ENCODE assay signal across 8 mouse cellular contexts in genomic region chr5:33630615-33631014, GRCm38 (mm10). TPM values are rescaled to one million over a fixed set of nuclear protein-coding genes. Genes with fewer than 3 reads are reported as not detected.
A peak's percentile ranks its signal among the peaks of the same experiment; 100 is the strongest.
DNase-seq lines count a peak whose midpoint lies in the region; ATAC-seq and TF ChIP-seq lines count a peak whose summit lies in the region.

No protein-coding gene starts in this region.

- 0 out of 2 replicates have a peak, but pooled peaks cover 4% of the 10 kb centered on the region for H3K36me3 ChIP-seq in embryonic facial prominence, embryonic 12.5 days
- H3K36me3 ChIP-seq in heart, embryonic 16.5 days (ENCODE audit: control insufficient read depth, insufficient read depth), result 0 out of 2 replicates have a peak, but pooled peaks cover 3% of the 10 kb centered on the region

- H3K4me3 ChIP-seq in layer of hippocampus, adult 2 months, result no peak overlapping the region; the same call in 1 of the 2 replicates
- peak overlapping the region; percentile 81; the same call in 1 of the 2 replicates for H3K4me3 ChIP-seq in embryonic facial prominence, embryonic 12.5 days
- H3K4me3 ChIP-seq in heart, embryonic 16.5 days (ENCODE audit: low read length), result peak overlapping the region; percentile 73

- WGBS in embryonic facial prominence, embryonic 12.5 days, result 49% methylated on average over 4 of the region's 4 CpGs
- WGBS in heart, embryonic 16.5 days, result 55% methylated on average over 4 of the region's 4 CpGs

- no peak for TF ChIP-seq CTCF in layer of hippocampus, adult 2 months (conservative IDR thresholded peaks at IDR 0.05)

- DNase-seq in layer of hippocampus, adult 2 months (ENCODE audit: low spot score in 2 of 2), result no peak
- DNase-seq in layer of hippocampus, postnatal 14 days (ENCODE audit: low spot score in 2 of 2), result no peak
- DNase-seq in frontal cortex, postnatal 36 days (ENCODE audit: low spot score in 2 of 2), result no peak
- DNase-seq in layer of hippocampus, postnatal 36 days, result no peak

- peaks cover 17% of the 10 kb centered on the region for H3K4me1 ChIP-seq in embryonic facial prominence, embryonic 12.5 days
- peaks cover 23% of the 10 kb centered on the region for H3K4me1 ChIP-seq in heart, embryonic 16.5 days (ENCODE audit: control insufficient read depth, insufficient read depth, low read length)

- no peaks in the 10 kb centered on the region for H3K9me3 ChIP-seq in embryonic facial prominence, embryonic 12.5 days
- H3K9me3 ChIP-seq in heart, embryonic 16.5 days (replicated peaks; ENCODE audit: control insufficient read depth, low read length), result no peaks in the 10 kb centered on the region

- peak overlapping the region; percentile 69 for H3K4me2 ChIP-seq in embryonic facial prominence, embryonic 12.5 days (replicated peaks)
- H3K4me2 ChIP-seq in heart, embryonic 16.5 days (ENCODE audit: low read depth, low read length), result peak overlapping the region; percentile 91

- peak overlapping the region; percentile 48; the same call in 1 of the 2 replicates for H3K9ac ChIP-seq in embryonic facial prominence, embryonic 12.5 days
- H3K9ac ChIP-seq in heart, embryonic 16.5 days (ENCODE audit: low read length), result peak overlapping the region; percentile 78; the same call in 1 of the 2 replicates

- H3K27ac ChIP-seq in layer of hippocampus, adult 2 months, result peak overlapping the region; percentile 86
- H3K27ac ChIP-seq in embryonic facial prominence, embryonic 12.5 days, result 0 out of 2 replicates have a peak overlapping the region, but pooled peaks have one; percentile 23
- peak overlapping the region; percentile 83; the same call in 1 of the 2 replicates for H3K27ac ChIP-seq in heart, embryonic 16.5 days (ENCODE audit: low read length)

- no peak for ATAC-seq in embryonic facial prominence, embryonic 12.5 days (ENCODE audit: insufficient number of reproducible peaks, insufficient read depth, low FRiP score, low TSS enrichment)
- no peak for ATAC-seq in heart, embryonic 16.5 days (replicated peaks; ENCODE audit: extremely low read depth, insufficient read depth, low FRiP score)
- peak; percentile 27; the same call in 1 of the 2 replicates for ATAC-seq in megakaryocyte-erythroid progenitor cell, adult 5-6 weeks (replicated peaks; ENCODE audit: low FRiP score, low TSS enrichment, poor library complexity, severe bottlenecking)
- ATAC-seq in megakaryocyte progenitor cell, adult 5-6 weeks (replicated peaks; ENCODE audit: poor library complexity), result no peak

- H3K27me3 ChIP-seq in embryonic facial prominence, embryonic 12.5 days, result no peaks in the 10 kb centered on the region
- H3K27me3 ChIP-seq in heart, embryonic 16.5 days (ENCODE audit: control insufficient read depth, insufficient read depth, low read length), result no peaks in the 10 kb centered on the region

RNA-seq across cellular contexts. Expression of gene Gm9903, which starts 0.9 kb away (rescaled TPM):
- total RNA-seq in layer of hippocampus, adult 2 months (2021), result under 1 TPM; 0.90 to 0.98 TPM
- total RNA-seq in layer of hippocampus, postnatal 14 days (2021), result under 1 TPM; 0.64 to 0.92 TPM
- polyA plus RNA-seq in embryonic facial prominence, embryonic 12.5 days (2016; fragmentation: Nextera tagmentation; extraction: Ambion mirVana), result 0.38 and 0.83 TPM in 2 replicates
- polyA plus RNA-seq in heart, embryonic 16.5 days (2015; fragmentation: Nextera tagmentation; extraction: Ambion mirVana), result 0.65 and 1.00 TPM in 2 replicates
- total RNA-seq in megakaryocyte-erythroid progenitor cell, adult 5-6 weeks (2014; fragmentation: Nextera tagmentation), result not detected in 2 replicates
- 0.69 TPM in 1 of 2 replicates, not detected in the other for total RNA-seq in megakaryocyte-erythroid progenitor cell, adult 5-6 weeks (2017)
- total RNA-seq in layer of hippocampus, postnatal 36 days (2021), result 1 to 10 TPM in 1 of 2 experiments, under 1 TPM in 1; 0.70 to 1.3 TPM
- total RNA-seq in megakaryocyte progenitor cell, adult 5-6 weeks (2015), result 0.37 and 0.74 TPM in 2 replicates
- total RNA-seq in megakaryocyte progenitor cell, adult 5-6 weeks (2017), result 1.1 TPM in 1 of 2 replicates, not detected in the other

RNA-seq across cellular contexts. Expression of gene Fam53a, which starts 1.2 kb away (rescaled TPM):
- total RNA-seq in layer of hippocampus, adult 2 months (2021), result 10 to 100 TPM; 25.2 to 29.5 TPM
- 10 to 100 TPM; 25.5 to 27.1 TPM for total RNA-seq in layer of hippocampus, postnatal 14 days (2021)
- polyA plus RNA-seq in embryonic facial prominence, embryonic 12.5 days (2016; fragmentation: Nextera tagmentation; extraction: Ambion mirVana), result 72.9 and 74.6 TPM in 2 replicates
- 52.2 and 56.2 TPM in 2 replicates for polyA plus RNA-seq in heart, embryonic 16.5 days (2015; fragmentation: Nextera tagmentation; extraction: Ambion mirVana)
- 44.2 and 44.7 TPM in 2 replicates for total RNA-seq in megakaryocyte-erythroid progenitor cell, adult 5-6 weeks (2014; fragmentation: Nextera tagmentation)
- 14.6 and 21.7 TPM in 2 replicates for total RNA-seq in megakaryocyte-erythroid progenitor cell, adult 5-6 weeks (2017)
- 10 to 100 TPM; 28.6 to 32.0 TPM for total RNA-seq in layer of hippocampus, postnatal 36 days (2021)
- 16.1 and 27.6 TPM in 2 replicates for total RNA-seq in megakaryocyte progenitor cell, adult 5-6 weeks (2015)
- 16.6 and 25.9 TPM in 2 replicates for total RNA-seq in megakaryocyte progenitor cell, adult 5-6 weeks (2017)

RNA-seq across cellular contexts. Expression of gene Slbp, which starts 21.8 kb away (rescaled TPM):
- 10 to 100 TPM; 20.5 to 21.5 TPM for total RNA-seq in layer of hippocampus, adult 2 months (2021)
- total RNA-seq in layer of hippocampus, postnatal 14 days (2021), result 10 to 100 TPM; 22.0 to 24.7 TPM
- 265 and 270 TPM in 2 replicates for polyA plus RNA-seq in embryonic facial prominence, embryonic 12.5 days (2016; fragmentation: Nextera tagmentation; extraction: Ambion mirVana)
- polyA plus RNA-seq in heart, embryonic 16.5 days (2015; fragmentation: Nextera tagmentation; extraction: Ambion mirVana), result 119 and 138 TPM in 2 replicates
- 229 and 276 TPM in 2 replicates for total RNA-seq in megakaryocyte-erythroid progenitor cell, adult 5-6 weeks (2014; fragmentation: Nextera tagmentation)
- 348 and 369 TPM in 2 replicates for total RNA-seq in megakaryocyte-erythroid progenitor cell, adult 5-6 weeks (2017)
- total RNA-seq in layer of hippocampus, postnatal 36 days (2021), result 10 to 100 TPM; 21.0 to 21.1 TPM
- 206 and 223 TPM in 2 replicates for total RNA-seq in megakaryocyte progenitor cell, adult 5-6 weeks (2015)
- total RNA-seq in megakaryocyte progenitor cell, adult 5-6 weeks (2017), result 253 and 266 TPM in 2 replicates

RNA-seq across cellular contexts. Expression of gene Tacc3, which starts 27.3 kb away (rescaled TPM):
- total RNA-seq in layer of hippocampus, adult 2 months (2021), result 1 to 10 TPM; 5.7 to 7.9 TPM
- total RNA-seq in layer of hippocampus, postnatal 14 days (2021), result 10 to 100 TPM in 1 of 2 experiments, 1 to 10 TPM in 1; 9.8 to 12.0 TPM
- polyA plus RNA-seq in embryonic facial prominence, embryonic 12.5 days (2016; fragmentation: Nextera tagmentation; extraction: Ambion mirVana), result 227 and 249 TPM in 2 replicates
- 114 and 122 TPM in 2 replicates for polyA plus RNA-seq in heart, embryonic 16.5 days (2015; fragmentation: Nextera tagmentation; extraction: Ambion mirVana)
- 121 and 124 TPM in 2 replicates for total RNA-seq in megakaryocyte-erythroid progenitor cell, adult 5-6 weeks (2014; fragmentation: Nextera tagmentation)
- 124 and 155 TPM in 2 replicates for total RNA-seq in megakaryocyte-erythroid progenitor cell, adult 5-6 weeks (2017)
- 1 to 10 TPM; 3.8 to 5.2 TPM for total RNA-seq in layer of hippocampus, postnatal 36 days (2021)
- 180 and 190 TPM in 2 replicates for total RNA-seq in megakaryocyte progenitor cell, adult 5-6 weeks (2015)
- total RNA-seq in megakaryocyte progenitor cell, adult 5-6 weeks (2017), result 184 and 199 TPM in 2 replicates

RNA-seq across cellular contexts. Expression of gene Tmem129, which starts 27.6 kb away (rescaled TPM):
- 10 to 100 TPM; 24.0 to 25.2 TPM for total RNA-seq in layer of hippocampus, adult 2 months (2021)
- 10 to 100 TPM; 21.7 to 25.5 TPM for total RNA-seq in layer of hippocampus, postnatal 14 days (2021)
- polyA plus RNA-seq in embryonic facial prominence, embryonic 12.5 days (2016; fragmentation: Nextera tagmentation; extraction: Ambion mirVana), result 40.7 and 43.3 TPM in 2 replicates
- polyA plus RNA-seq in heart, embryonic 16.5 days (2015; fragmentation: Nextera tagmentation; extraction: Ambion mirVana), result 37.1 and 37.4 TPM in 2 replicates
- total RNA-seq in megakaryocyte-erythroid progenitor cell, adult 5-6 weeks (2014; fragmentation: Nextera tagmentation), result 20.5 and 30.5 TPM in 2 replicates
- 12.3 and 34.4 TPM in 2 replicates for total RNA-seq in megakaryocyte-erythroid progenitor cell, adult 5-6 weeks (2017)
- total RNA-seq in layer of hippocampus, postnatal 36 days (2021), result 10 to 100 TPM; 23.0 to 25.6 TPM
- total RNA-seq in megakaryocyte progenitor cell, adult 5-6 weeks (2015), result 15.9 and 17.5 TPM in 2 replicates
- 17.8 and 23.7 TPM in 2 replicates for total RNA-seq in megakaryocyte progenitor cell, adult 5-6 weeks (2017)

Comparison
In these comparisons a context has a peak if more than half of its experiments do, and no peak if none do; other contexts are left out.
1. H3K27ac ChIP-seq: peak in every context shown above with its lines; median percentile 86 in layer of hippocampus, adult 2 months; 83 in heart, embryonic 16.5 days; 23 in embryonic facial prominence, embryonic 12.5 days.
2. RNA of gene Slbp, which starts 21.8 kb away (total RNA-seq): 229 to 369 TPM in megakaryocyte-erythroid progenitor cell, adult 5-6 weeks and 206 to 266 TPM in megakaryocyte progenitor cell, adult 5-6 weeks; 22.0 to 24.7 TPM in layer of hippocampus, postnatal 14 days, 20.5 to 21.5 TPM in layer of hippocampus, adult 2 months and 21.0 to 21.1 TPM in layer of hippocampus, postnatal 36 days; every median in the first group is over 4 times any median in the second.